Mouse (Mus musculus) cerebellum, postnatal 4 days (tissue): ENCODE measurements around the gene Dnajc30.
"Not testable (repeated sequence)": the region's sequence is repeated elsewhere in the genome, so short reads cannot be mapped to it uniquely, and the experiment has no call there.

ENCODE experiments used
- DNase-seq, 2 experiments: peaks; one replicate each; pipeline ENCODE4 v3.0.0; 2022; ENCODE audit warnings: low spot score in 2 of 2, mixed read lengths in 1 of 2

The Dnajc30 gene

GRCm38 (mm10) chr5:135063629-135064381, at the start of gene Dnajc30:
Gene Dnajc30, plus strand, starts transcription at chr5:135064202.
- peak; percentile 98 to 99 for DNase-seq

- DNase-seq, result peak; percentile 80 to 91
Measured at GRCm38 (mm10) chr5:135015497-135015896, 48.5 kb upstream of the Dnajc30 start.

GRCm38 (mm10) chr5:135016224-135016759, 47.7 kb upstream of the Dnajc30 start:
- no peak for DNase-seq

- DNase-seq, result peak; percentile 47 to 91
Measured at GRCm38 (mm10) chr5:135021814-135022213, 42.2 kb upstream of the Dnajc30 start.

GRCm38 (mm10) chr5:135023344-135024173, 40.4 kb upstream of the Dnajc30 start, which contains the start of gene Stx1a:
Gene Stx1a, plus strand, starts transcription at chr5:135023482.
- peak; percentile 68 to 78 for DNase-seq

GRCm38 (mm10) chr5:135024665-135025224, 39.3 kb upstream of the Dnajc30 start:
- DNase-seq, result no peak

GRCm38 (mm10) chr5:135025899-135026298, 38.1 kb upstream of the Dnajc30 start:
- no peak for DNase-seq

- DNase-seq, result no peak
Measured at GRCm38 (mm10) chr5:135029007-135029854, 34.8 kb upstream of the Dnajc30 start.

GRCm38 (mm10) chr5:135032581-135032980, 31.4 kb upstream of the Dnajc30 start:
- DNase-seq, result no peak

GRCm38 (mm10) chr5:135034593-135034992, 29.4 kb upstream of the Dnajc30 start:
- no peak for DNase-seq

GRCm38 (mm10) chr5:135035608-135036359, 28.2 kb upstream of the Dnajc30 start:
- DNase-seq, result no peak

- DNase-seq, result no peak
Measured at GRCm38 (mm10) chr5:135037946-135038345, 26.1 kb upstream of the Dnajc30 start.

GRCm38 (mm10) chr5:135039541-135039940, 24.5 kb upstream of the Dnajc30 start:
- no peak for DNase-seq

GRCm38 (mm10) chr5:135040059-135040458, 23.9 kb upstream of the Dnajc30 start:
- DNase-seq, result no peak

- no peak for DNase-seq
Measured at GRCm38 (mm10) chr5:135040777-135041176, 23.2 kb upstream of the Dnajc30 start.

- DNase-seq, result no peak
Measured at GRCm38 (mm10) chr5:135042105-135042788, 21.8 kb upstream of the Dnajc30 start.

- no peak for DNase-seq
Measured at GRCm38 (mm10) chr5:135044575-135044974, 19.4 kb upstream of the Dnajc30 start.

- DNase-seq, result no peak
Measured at GRCm38 (mm10) chr5:135048539-135048938, 15.5 kb upstream of the Dnajc30 start.

- DNase-seq, result not testable (repeated sequence)
Measured at GRCm38 (mm10) chr5:135049268-135049667, 14.7 kb upstream of the Dnajc30 start.

- no peak for DNase-seq
Measured at GRCm38 (mm10) chr5:135053356-135053755, 10.6 kb upstream of the Dnajc30 start.
